Mouse (Mus musculus): Measurements from ENCODE around the gene Galnt11. TPM values are rescaled to one million over a fixed set of nuclear protein-coding genes. Genes with fewer than 3 reads are reported as not detected.

Galnt11 gene
- total RNA-seq, 2 experiments from 2014 or later = 39.6 to 51.8 TPM

DNA sequence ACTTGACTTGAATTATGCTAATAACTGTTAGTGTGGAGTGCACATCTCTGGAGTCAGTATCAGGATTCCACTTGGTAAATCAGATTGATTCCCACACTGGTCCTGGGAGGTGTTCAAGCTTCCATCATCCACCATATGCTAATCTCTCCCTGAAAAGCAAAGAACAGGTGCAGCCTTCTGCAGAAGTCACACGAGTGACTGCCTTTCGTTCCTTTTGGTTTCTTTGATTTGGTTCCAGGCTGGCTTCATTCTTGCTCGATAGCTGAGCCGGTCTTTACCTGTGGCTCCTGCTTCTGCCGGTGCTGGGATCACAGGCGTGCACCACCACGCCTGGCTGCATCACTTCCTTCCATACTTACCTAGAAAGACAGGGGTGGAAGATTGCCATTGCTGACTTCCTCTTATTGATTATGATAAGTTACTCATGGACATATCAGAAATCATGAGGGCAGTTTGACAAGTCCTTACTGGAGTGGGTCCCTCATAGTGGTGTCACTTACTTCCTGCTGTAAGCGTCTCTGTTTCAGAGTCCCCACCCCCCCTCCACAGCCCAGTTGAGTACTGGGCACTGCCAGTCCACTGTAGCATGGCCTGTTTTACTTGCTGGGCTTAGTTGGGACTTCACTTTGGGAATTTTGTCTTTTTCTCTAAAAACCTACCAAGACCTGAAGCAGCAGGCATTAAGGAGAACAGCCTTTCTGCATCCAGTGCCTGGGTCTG is 31.3 kb downstream of the Galnt11 start:
- no peak for DNase-seq

DNA sequence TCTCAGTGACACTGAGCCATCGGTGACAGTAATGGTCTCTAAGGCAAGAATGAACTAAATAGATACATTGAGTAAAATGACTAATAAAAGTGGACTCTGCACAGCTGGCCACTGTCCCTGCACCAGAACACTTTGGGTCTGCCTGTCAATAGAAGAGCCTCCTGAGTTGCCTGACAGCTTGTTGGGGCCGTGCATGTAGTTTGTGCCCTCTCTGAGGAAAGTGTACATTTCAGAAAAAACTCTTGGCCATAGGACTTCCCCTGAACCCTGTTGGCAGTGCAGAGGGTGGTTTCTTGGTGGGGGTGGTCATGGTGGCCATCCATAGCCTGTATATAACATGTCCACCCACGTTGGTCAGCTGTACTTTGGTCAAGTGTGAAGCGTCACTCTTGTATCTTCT is 32.8 kb downstream of the Galnt11 start:
- no peak for DNase-seq

DNA sequence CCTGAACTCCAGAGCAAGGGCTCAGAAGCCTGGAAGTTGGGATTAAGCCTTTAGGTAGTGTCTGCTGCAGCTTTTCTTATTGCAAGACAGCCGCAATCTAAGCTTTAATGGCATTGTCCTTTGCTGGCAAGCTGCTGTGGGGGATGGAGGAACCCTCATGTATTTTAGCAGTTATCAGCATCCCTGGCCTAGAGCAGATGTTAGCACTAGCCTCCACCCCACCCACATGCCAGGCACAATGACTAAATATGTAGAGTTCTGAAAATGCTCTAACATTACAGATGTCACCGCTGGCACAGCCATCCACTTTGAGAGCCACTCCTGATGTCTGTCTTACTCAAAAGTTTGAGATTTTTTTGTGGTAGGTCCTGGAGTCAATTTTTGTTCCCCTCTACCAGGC is 35.0 kb downstream of the Galnt11 start:
- no peak for DNase-seq

DNA sequence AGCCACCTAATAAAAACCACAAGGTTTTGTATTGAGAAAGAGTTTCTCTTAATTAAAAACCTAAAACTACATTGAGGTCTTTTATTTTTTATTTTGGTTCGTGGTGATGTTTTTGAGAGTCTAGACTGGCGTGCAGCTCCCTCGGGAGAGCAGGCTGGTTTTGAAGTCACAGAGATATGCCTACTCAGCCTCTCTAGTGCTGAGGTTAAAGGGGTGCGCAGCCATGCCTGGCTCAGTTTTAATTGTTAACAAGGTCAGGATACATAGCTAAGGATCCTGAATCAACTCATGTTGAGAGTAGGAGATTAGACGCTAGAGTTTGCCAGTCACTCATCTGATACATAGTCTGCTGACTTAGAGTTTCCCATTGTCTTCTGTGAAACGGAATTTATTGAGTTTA is 39.7 kb downstream of the Galnt11 start:
- DNase-seq = no peak

DNA sequence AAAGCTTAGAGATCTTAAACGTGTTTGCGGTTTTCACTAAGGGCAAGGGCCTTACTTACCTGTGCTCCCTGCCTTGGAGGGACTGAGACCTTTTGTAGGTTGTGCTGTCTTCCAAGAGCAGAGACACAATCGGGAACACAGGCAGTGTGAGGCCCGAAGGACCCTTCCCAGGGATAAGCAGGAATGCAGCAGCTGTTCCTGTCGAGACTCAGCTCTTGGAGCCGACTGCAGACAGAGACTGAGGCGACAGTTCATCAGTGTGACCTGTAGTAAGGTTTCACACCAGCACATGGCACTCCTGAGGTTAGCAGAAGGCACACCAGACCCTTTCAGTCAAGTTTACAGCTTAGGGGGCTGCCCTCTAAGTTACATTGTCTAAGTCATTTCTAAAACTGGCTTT is 40.6 kb downstream of the Galnt11 start:
- no peak for DNase-seq

DNA sequence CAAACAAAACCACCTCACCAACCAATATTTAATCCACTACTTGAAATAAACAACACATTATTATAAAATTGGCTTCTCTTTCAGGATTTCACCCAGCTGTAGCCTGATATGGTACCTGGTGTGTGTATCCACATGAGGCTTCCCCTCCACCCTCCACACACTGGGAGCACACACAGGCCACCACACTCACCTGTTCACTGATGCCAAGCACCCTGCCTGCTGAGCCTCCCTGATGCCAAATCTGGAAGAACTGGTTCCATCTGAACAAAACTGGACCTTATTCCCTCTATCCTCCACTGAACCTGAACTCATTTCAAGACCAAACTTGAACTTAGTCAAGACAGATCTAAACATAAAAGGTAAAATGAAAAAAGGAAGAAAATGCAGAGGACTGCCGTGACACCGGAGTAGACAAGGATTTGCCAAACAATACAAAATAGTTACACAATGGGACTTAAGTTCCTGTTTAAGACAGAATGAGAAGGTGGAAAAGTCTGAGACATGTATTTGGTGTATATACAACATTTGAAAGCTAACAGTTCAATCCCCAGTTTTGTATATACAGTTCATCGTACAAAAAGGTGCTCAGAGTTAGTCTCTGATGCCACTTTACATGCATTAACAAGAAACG is 46.7 kb downstream of the Galnt11 start:
- DNase-seq = no peak

DNA sequence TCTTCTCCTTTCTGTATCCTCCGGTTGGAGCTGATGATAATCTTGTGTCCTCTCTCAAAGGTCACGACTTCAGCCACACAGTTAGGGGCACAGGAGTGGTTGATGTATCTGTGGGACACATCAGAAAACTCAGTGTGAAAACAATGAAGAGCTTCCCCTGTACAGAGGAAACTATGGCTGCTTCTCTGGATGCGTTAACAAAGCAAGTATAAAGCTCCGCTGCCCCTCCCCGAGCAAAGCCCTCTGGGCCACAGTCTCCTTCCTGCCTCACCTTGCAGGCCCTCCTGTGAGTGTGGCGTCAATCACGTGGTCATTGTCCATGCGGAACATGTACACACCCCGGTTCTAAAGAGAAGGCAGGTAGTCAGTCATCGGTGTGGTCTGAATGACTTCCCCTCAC is 53.9 kb downstream of the Galnt11 start:
- DNase-seq = no peak

DNA sequence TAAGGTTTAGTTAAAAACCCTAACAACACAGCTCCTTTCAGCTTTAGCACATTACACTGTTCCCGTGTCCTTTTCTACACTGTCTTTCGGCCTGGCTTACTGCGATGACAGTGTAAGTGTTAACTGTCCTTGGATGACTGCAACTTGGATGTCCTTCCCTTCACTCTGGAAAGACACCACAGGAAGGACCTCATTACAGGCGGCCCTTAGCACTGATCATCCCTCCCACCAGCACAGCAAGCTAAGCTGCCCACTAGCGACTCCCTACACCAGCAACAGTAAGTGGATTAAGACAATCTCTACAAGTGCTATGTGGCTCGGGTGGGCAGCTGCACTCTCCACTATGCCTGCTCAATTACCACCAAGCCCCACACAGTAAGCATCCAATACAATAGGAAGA is 54.7 kb downstream of the Galnt11 start:
- no peak for DNase-seq

DNA sequence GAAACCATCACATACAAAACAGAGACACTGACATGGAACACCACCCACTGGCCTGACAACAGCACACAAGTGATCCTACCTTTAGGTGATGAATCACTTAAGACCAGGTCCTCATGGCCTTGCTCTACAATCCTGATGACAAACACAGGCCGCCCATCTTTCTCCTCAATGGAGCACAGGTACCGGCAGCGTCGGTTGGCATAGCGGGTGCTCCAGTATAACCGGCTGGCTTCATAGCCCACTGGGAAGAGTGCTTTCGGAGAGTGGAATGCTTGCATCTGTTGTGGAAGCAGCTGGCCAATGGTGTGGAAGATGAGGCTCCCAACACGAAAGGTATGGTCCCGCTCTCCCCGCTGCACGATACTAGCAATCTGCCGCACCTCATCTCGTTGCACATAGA is 62.3 kb downstream of the Galnt11 start:
- DNase-seq = no peak

DNA sequence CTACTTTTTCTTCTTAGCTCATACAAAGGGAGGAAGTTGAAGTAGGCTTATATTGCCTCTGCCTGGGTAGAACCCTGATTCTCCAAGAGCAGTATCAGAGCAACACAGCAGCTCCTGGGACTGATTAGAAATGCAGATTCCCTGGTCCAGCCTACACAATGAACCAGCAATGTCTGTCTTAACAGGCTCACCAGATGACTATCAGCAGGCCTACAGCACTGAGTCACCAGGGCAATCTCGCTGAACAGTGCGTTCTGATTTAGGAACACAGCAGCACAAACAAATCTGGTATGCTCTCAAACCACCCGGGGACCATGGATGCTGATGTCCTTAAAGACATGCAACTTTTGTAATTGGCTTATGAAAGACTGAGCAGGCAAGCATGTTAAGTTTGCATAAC is 75.1 kb downstream of the Galnt11 start:
- peak; percentile 25 to 64 for DNase-seq

DNA sequence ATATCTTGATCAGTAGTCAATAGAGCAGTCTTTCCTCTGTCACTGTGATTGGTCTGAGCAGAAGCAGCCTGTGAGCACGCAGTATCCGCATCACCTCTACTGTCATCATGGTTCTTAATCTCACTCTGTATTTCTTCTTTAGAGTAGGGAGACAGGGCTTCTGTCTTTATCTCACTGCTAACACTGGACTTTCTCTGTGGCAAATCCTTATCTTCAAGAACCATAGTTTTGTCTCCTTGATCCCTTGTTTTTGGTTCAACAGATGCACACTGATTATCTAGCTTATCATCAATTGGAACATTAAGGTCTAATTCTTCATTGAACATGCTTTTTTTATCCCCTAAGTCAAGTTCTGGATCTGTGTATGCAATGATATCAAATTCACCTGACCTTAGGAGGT is 88.5 kb downstream of the Galnt11 start:
- no peak for DNase-seq

DNA sequence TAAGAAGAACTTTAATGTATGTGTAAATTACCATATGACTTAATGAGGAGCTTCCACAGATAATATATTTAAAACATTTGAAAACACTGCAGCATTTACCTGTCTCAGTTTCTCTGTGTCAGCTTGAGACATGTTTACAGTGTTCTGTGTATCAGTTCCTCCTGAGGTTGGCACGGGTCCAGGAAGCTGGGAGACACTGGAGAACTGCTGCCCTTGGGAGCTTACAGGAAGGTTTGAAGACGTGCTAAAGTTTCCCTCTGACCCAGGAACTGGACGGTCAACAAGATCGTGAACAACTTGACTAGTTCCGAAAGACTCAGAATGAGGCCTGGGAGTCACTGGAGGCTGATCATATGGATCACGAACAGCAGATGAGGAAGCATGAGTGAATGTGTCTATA is 92.2 kb downstream of the Galnt11 start:
- peak; percentile 37 to 45 for DNase-seq

Other genes starting within 250 kb of the Galnt11 start
- gene Prkag2, start 121.3 kb upstream of the Galnt11 start, total RNA-seq (2021) = 10 to 100 TPM; 36.8 to 42.7 TPM
- not detected for gene Galntl5, start 40.4 kb upstream of the Galnt11 start, total RNA-seq (2021)
- gene E130116L18Rik, start 1.2 kb downstream of the Galnt11 start, total RNA-seq (2021) = not detected

Data from adrenal gland, postnatal 36 days (tissue).